ENCODE assay signal across 10 mouse cellular contexts in genomic region chr11:67023802-67024340, GRCm38 (mm10). TPM values are rescaled to one million over a fixed set of nuclear protein-coding genes. Genes with fewer than 3 reads are reported as not detected.
DNase-seq lines count a peak whose midpoint lies in the region; ATAC-seq and TF ChIP-seq lines count a peak whose summit lies in the region.
"Had no signal": no experiment of that assay in that cellular context is flagged by ENCODE, and none has a peak within 500 bp of the region (broad histone marks: within the 10 kb centered on the region; RNA-seq: fewer than 3 reads in every experiment).

No protein-coding gene starts in this region.

- no peak overlapping the region for H3K9ac ChIP-seq in kidney, postnatal 0 days (ENCODE audit: low read depth, low read length)
- no peak overlapping the region for H3K9ac ChIP-seq in limb, embryonic 15.5 days

- no peaks in the 10 kb centered on the region for H3K27me3 ChIP-seq in kidney, postnatal 0 days (ENCODE audit: insufficient read depth, low read length)
- no peaks in the 10 kb centered on the region for H3K27me3 ChIP-seq in E14TG2a.4 (ENCODE audit: insufficient read depth, low read length)
- 0 out of 2 replicates have a peak, but pooled peaks cover 5% of the 10 kb centered on the region for H3K27me3 ChIP-seq in limb, embryonic 15.5 days

- no peaks in the 10 kb centered on the region for H3K9me3 ChIP-seq in kidney, postnatal 0 days (replicated peaks; ENCODE audit: low read length)
- H3K9me3 ChIP-seq in E14TG2a.4 (ENCODE audit: low read length) = no peaks in the 10 kb centered on the region
- H3K9me3 ChIP-seq in limb, embryonic 15.5 days = no peaks in the 10 kb centered on the region

- no peak for TF ChIP-seq CTCF in kidney, postnatal 0 days (IDR thresholded peaks at IDR 0.05; ENCODE audit: low read depth)
- TF ChIP-seq CTCF in E14TG2a.4 (conservative IDR thresholded peaks at IDR 0.05; ENCODE audit: low read length) = no peak

- H3K4me3 ChIP-seq in kidney, postnatal 0 days (replicated peaks; ENCODE audit: low read depth, low read length) = no peak overlapping the region
- H3K4me3 ChIP-seq in E14TG2a.4 (replicated peaks; ENCODE audit: low read length) = peak overlapping the region; percentile 20; the same call in 1 of the 2 replicates
- H3K4me3 ChIP-seq in limb, embryonic 15.5 days = no peak overlapping the region; the same call in 1 of the 2 replicates

- H3K4me1 ChIP-seq in kidney, postnatal 0 days (replicated peaks; ENCODE audit: insufficient read depth, low read length) = 0 out of 2 replicates have a peak, but pooled peaks cover 3% of the 10 kb centered on the region
- H3K4me1 ChIP-seq in E14TG2a.4 (replicated peaks; ENCODE audit: low read depth, low read length) = peaks cover 63% of the 10 kb centered on the region
- no peaks in the 10 kb centered on the region; the same call in 1 of the 2 replicates for H3K4me1 ChIP-seq in limb, embryonic 15.5 days

- no peaks in the 10 kb centered on the region for H3K36me3 ChIP-seq in kidney, postnatal 0 days (ENCODE audit: insufficient read depth, low read length)
- H3K36me3 ChIP-seq in E14TG2a.4 (ENCODE audit: insufficient read depth, low read length) = peaks cover 3% of the 10 kb centered on the region; the same call in 1 of the 2 replicates
- H3K36me3 ChIP-seq in limb, embryonic 15.5 days = no peaks in the 10 kb centered on the region

- no peak for DNase-seq in kidney, postnatal 0 days (ENCODE audit: low spot score)
- DNase-seq in kidney, adult 8-10 months = no peak
- peak; percentile 90 for DNase-seq in ES-CJ7 (ENCODE audit: low read depth, low spot score)
- DNase-seq in urinary bladder, postnatal 36 days (ENCODE audit: low spot score in 2 of 2) = no peak
- DNase-seq: kidney, postnatal 36 days had no signal

- no peak overlapping the region for H3K27ac ChIP-seq in kidney, postnatal 0 days
- H3K27ac ChIP-seq in limb, embryonic 15.5 days = no peak overlapping the region
- H3K27ac ChIP-seq: left cerebral cortex, adult 2 months had no signal

- 44% methylated on average over 6 of the region's 6 CpGs for WGBS in kidney, postnatal 0 days
- WGBS in limb, embryonic 15.5 days = 46% methylated on average over 6 of the region's 6 CpGs

- peak overlapping the region; percentile 45; the same call in 1 of the 2 replicates for H3K4me2 ChIP-seq in kidney, postnatal 0 days (ENCODE audit: low read length)
- H3K4me2 ChIP-seq in limb, embryonic 15.5 days = peak overlapping the region; percentile 77; the same call in 1 of the 2 replicates

- ATAC-seq in kidney, postnatal 0 days (replicated peaks; ENCODE audit: low FRiP score, low read depth) = no peak
- ATAC-seq in limb, embryonic 15.5 days (ENCODE audit: insufficient number of reproducible peaks, low FRiP score, low TSS enrichment, low read depth) = no peak
- ATAC-seq in erythroid progenitor cell, adult 5-6 weeks (replicated peaks; ENCODE audit: low FRiP score, poor library complexity, severe bottlenecking) = no peak

RNA-seq across cellular contexts. Expression of gene Tmem220, which starts 1.1 kb away (rescaled TPM):
- 1.5 and 1.8 TPM in 2 replicates for polyA plus RNA-seq in kidney, postnatal 0 days (2015; fragmentation: Nextera tagmentation; extraction: Ambion mirVana)
- 1.1 and 2.3 TPM in 2 replicates for polyA plus RNA-seq in limb, embryonic 15.5 days (2015; fragmentation: Nextera tagmentation; extraction: Ambion mirVana)
- total RNA-seq in erythroid progenitor cell, adult 5-6 weeks (2015; ENCODE audit: low replicate concordance) = 2.9 and 3.8 TPM in 2 replicates
- total RNA-seq in erythroid progenitor cell, adult 5-6 weeks (2017; ENCODE audit: low replicate concordance) = 1.3 TPM in 1 of 2 replicates, not detected in the other

RNA-seq across cellular contexts. Expression of gene Adprm, which starts 28.5 kb away (rescaled TPM):
- 29.0 and 29.5 TPM in 2 replicates for polyA plus RNA-seq in kidney, postnatal 0 days (2015; fragmentation: Nextera tagmentation; extraction: Ambion mirVana)
- polyA plus RNA-seq in limb, embryonic 15.5 days (2015; fragmentation: Nextera tagmentation; extraction: Ambion mirVana) = 30.3 and 33.8 TPM in 2 replicates
- total RNA-seq in erythroid progenitor cell, adult 5-6 weeks (2015; ENCODE audit: low replicate concordance) = 5.0 and 34.8 TPM in 2 replicates
- total RNA-seq in erythroid progenitor cell, adult 5-6 weeks (2017; ENCODE audit: low replicate concordance) = 3.2 and 8.5 TPM in 2 replicates

RNA-seq across cellular contexts. Expression of gene Sco1, which starts 28.6 kb away (rescaled TPM):
- polyA plus RNA-seq in kidney, postnatal 0 days (2015; fragmentation: Nextera tagmentation; extraction: Ambion mirVana) = 16.0 and 16.7 TPM in 2 replicates
- polyA plus RNA-seq in limb, embryonic 15.5 days (2015; fragmentation: Nextera tagmentation; extraction: Ambion mirVana) = 16.4 and 16.8 TPM in 2 replicates
- 2.5 TPM in 1 of 2 replicates, not detected in the other for total RNA-seq in erythroid progenitor cell, adult 5-6 weeks (2015; ENCODE audit: low replicate concordance)
- total RNA-seq in erythroid progenitor cell, adult 5-6 weeks (2017; ENCODE audit: low replicate concordance) = 2.2 and 2.9 TPM in 2 replicates

RNA-seq across cellular contexts. Expression of gene Myh3, which starts 54.2 kb away (rescaled TPM):
- polyA plus RNA-seq in kidney, postnatal 0 days (2015; fragmentation: Nextera tagmentation; extraction: Ambion mirVana) = 0.01 and 0.05 TPM in 2 replicates
- 127 and 317 TPM in 2 replicates for polyA plus RNA-seq in limb, embryonic 15.5 days (2015; fragmentation: Nextera tagmentation; extraction: Ambion mirVana)
- total RNA-seq in erythroid progenitor cell, adult 5-6 weeks (2015; ENCODE audit: low replicate concordance) = not detected in 2 replicates
- total RNA-seq in erythroid progenitor cell, adult 5-6 weeks (2017; ENCODE audit: low replicate concordance) = not detected in 2 replicates
- polyA plus RNA-seq: gonadal fat pad, adult 2 months had no signal
